Mouse (Mus musculus): ENCODE data around the gene Smurf2.

Gene Smurf2

DNA sequence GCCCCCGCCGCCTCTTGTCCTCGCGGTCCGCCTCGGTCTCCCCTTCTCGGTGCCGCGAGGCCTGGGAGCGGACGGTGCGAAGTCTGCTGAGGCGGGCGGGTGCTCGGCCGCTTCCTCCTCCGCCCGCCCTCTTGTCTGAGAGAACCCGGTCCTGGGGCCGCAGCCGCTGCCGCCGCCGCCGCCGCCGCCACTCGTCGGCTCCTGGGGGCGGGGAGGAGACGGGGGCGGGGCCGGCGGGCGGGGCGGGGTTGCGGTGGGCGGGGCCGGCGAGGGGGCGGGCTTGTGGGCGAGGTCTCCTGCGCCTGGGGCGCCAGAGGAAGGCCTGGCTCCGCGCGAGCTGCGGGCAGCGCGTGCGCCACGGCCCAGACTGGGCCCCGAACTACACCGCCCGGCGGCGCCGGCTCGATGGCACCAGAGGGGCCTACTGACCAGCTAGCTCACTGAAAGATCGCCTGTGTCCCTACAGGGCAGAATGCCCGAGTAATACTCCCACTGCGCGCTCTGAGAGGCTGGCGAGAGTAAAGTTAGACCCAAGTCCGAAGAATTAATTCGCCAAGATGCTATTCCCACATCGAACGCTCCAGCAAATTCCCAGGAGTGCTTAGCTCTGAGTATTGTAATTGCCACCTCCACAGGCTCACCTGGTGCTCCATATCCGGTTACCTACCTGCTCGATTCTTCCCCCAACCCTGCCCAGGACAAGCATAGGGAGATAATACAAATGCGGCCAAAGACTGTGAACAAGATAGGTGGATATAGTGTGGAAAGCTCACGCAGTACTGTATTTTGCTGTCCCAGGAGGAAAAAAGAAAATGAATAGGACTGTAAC is at the start of gene Smurf2:
Smurf2 (minus strand) TSS at position 165 of the 829 bp plus-strand sequence.
- DNase-seq (ENCODE audit: low spot score in 2 of 2) = peak; percentile 73 to 75

- DNase-seq (ENCODE audit: low spot score in 2 of 2) = no peak
Measured at GRCm38 (mm10) chr11:106969798-106970197, 49.3 kb upstream of the Smurf2 start.

DNA sequence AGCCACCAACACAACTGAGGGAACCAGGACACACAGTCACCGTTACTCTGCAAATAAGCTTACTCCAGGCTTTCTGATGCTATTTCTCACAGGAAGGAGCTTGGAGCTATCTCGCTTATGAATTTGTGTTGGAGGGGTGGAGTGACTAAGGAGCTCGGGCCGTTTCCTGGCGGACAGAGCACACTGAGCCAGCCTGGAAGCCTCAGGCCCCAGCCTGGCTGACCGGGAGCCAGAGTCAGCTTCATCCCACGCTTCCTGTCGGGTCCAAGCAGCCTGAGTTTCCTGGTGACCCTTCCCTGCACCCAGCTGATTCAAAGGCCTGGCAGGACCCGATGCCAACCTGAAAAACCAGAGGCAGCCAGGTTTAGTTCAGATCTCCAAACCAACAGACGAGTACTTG is 47.1 kb upstream of the Smurf2 start:
- no peak for DNase-seq (ENCODE audit: low spot score in 2 of 2)

- no peak for DNase-seq (ENCODE audit: low spot score in 2 of 2)
Measured at GRCm38 (mm10) chr11:106965881-106966280, 45.4 kb upstream of the Smurf2 start.

- no peak for DNase-seq (ENCODE audit: low spot score in 2 of 2)
Measured at GRCm38 (mm10) chr11:106962310-106962709, 41.8 kb upstream of the Smurf2 start.

DNA sequence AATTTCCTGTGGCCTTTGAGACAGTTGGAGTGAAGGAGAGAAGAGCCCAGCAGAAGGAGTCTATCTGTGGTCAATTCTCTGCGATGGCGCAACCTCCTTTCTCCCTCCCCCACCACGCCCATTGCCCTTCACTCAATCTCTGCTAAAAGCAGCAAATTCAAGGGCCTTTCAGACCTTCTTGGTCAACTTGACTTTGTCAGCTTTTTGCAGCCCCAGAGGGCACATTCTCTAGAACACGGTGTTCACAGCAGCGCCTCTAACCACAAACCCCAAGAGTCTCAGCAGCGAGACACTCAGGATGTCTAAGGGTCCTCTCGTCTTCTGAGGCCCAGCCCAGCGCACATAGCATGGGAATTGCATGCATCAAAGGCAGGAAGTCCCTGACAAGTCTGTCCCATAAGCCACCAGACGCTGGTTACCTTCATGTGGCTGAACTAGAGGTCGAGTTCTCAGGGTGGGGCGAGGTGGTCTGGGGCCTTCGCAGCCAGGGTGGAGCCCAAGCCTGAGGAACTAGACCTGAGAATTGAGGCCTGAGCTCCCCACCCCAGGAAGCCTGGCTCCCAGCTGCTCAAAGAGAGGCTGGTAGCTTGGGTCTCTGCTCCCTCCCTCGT is 41.1 kb upstream of the Smurf2 start:
- no peak for DNase-seq (ENCODE audit: low spot score in 2 of 2)

DNA sequence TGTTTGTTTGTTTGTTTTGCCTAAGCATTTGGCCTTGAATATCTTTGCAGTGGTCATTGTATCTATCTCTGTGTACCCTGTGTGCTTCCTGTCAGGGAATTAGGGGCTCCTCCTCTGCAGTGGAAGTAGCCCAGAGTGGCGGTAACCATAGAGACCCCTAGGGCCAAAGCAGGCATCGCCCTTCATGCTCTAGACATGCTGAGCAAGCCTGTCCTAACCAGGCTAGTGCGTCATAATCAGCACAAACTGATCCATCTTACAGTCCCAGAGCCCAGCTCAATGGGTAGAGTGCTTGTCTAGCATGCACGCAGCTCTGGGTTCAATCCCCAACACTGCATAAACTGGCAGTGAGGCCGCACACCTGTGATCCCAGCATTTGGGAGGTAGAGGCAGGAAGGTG is 38.6 kb upstream of the Smurf2 start:
- no peak for DNase-seq (ENCODE audit: low spot score in 2 of 2)

DNA sequence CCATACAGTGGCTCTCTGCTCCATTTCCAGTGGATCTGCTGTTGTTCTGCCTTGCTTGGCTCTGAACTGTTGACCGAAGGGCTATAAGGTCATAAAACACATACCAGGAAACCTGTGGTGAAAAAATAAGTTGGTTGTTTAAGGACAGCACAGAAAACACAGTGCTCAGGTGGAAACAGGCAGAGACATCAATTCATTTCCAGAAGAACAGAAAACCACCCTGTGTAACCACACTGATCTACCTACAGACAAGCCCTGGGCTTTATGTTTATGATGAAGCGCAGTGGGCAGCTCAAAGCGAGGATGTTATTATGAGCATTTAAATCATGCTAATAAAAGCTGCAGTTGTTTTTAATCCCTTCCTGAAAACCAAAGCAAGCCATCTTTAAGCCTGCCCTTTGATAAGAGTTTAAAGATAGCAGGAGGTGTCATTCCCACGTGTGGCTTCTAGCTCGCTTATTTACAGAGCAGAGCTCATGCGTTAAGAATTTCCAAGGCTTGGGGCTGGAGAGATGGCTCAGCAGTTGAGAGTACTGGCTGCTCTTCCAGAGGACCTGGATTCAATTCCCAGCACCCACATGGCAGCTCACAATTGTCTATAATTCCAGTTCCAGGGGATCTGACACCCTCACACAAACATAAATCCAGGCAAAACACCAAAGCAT is 38.0 kb upstream of the Smurf2 start:
- no peak for DNase-seq (ENCODE audit: low spot score in 2 of 2)

DNA sequence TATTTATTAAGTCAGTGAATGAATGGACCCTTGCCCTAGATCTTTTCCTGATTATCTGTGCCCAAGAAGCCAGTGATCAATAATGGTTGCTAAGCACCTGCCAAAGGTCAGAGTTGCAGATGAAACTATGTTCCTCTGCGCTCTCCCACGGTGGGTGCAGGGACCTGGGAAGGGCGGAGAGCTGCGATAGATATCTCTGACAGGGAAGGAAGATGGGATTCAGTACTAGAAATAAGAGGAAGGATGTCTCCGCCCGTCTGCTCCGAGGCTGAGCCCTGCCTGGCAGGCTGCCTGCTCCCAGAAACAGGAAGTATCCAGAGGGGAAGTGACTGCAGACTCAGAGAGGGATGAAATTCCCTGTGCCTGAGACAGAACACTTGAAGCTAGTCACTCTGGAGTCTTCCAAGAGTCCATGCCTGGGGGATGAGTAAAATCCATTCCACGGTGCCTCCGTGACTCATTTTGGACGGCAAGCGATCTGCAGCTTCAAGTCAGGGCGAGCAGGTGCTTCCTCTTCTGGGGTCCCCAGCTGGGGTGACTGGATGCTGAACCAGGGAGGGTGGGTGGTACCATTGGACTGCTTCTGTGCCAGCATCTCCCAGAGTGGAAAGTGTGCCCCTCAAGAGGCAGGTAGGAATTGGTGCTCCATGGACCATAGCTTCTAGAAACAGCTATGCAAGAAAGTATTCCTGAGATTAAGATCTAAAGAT is 36.9 kb upstream of the Smurf2 start:
- DNase-seq (ENCODE audit: low spot score in 2 of 2) = no peak

GRCm38 (mm10) chr11:106954566-106954965 is 34.1 kb upstream of the Smurf2 start:
- DNase-seq (ENCODE audit: low spot score in 2 of 2) = no peak

GRCm38 (mm10) chr11:106954116-106954515 is 33.6 kb upstream of the Smurf2 start:
- no peak for DNase-seq (ENCODE audit: low spot score in 2 of 2)

GRCm38 (mm10) chr11:106937306-106937705 is 16.8 kb upstream of the Smurf2 start:
- DNase-seq (ENCODE audit: low spot score in 2 of 2) = no peak

DNA sequence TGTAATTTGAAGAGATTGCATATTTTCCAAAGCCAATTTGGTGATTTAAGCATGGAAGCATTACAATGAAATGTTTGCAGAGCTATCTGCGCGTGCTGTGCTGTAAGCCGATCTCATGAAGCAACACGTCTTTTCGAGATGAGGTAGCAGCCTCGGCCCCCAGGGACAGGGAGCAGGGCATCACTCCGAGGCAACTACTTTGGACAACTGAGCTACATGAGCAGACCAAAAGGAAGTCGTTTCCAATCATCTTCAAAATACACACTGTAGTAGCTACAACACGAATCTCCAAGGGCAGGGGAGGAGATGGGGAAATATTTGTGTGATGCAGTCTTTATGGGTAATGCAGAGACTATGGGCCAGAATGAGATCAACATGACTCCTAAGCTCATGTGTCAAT is 9.9 kb upstream of the Smurf2 start:
- no peak for DNase-seq (ENCODE audit: low spot score in 2 of 2)

GRCm38 (mm10) chr11:106928935-106929334 is 8.4 kb upstream of the Smurf2 start:
- DNase-seq (ENCODE audit: low spot score in 2 of 2) = no peak

DNA sequence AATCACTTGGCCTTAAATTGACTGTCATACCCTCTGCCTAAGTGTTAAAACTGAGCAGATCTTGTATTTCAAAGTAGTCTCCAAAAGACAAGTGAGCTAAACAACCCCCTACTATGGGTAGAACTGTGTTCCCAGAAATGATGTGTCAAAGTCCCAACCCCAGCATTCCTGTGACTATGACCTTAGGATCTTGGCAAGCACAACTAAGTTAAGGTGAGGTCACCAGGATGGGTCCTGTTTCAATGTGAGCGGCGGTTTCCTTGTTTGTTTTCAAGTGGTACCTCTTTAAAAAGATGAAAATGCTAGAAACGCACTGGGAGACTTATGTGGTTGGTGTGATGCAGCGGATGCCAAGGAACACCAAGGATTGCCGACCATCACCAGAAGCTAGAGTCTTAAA is 7.4 kb upstream of the Smurf2 start:
- DNase-seq (ENCODE audit: low spot score in 2 of 2) = no peak

GRCm38 (mm10) chr11:106927226-106927625 is 6.7 kb upstream of the Smurf2 start:
- no peak for DNase-seq (ENCODE audit: low spot score in 2 of 2)

DNA sequence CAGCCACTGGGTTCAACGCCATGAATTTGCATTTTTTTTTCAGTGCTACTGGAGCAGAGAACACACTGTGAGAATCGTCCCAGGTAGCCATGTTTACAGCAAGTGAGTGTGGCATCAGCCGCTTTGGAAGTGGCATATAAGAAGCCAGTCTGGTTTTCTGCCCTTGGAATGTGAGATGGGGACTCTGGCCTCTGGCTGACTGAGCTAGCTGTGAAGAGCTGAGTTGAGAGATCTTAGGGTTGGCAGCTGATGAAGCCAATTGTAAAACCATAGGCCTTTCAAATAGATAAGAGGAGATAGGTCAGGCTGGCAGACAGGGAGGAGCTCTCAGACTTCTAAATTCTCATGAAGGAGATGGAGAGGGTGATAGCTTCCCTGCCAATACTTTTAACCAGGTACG is 6.2 kb upstream of the Smurf2 start:
- no peak for DNase-seq (ENCODE audit: low spot score in 2 of 2)

DNA sequence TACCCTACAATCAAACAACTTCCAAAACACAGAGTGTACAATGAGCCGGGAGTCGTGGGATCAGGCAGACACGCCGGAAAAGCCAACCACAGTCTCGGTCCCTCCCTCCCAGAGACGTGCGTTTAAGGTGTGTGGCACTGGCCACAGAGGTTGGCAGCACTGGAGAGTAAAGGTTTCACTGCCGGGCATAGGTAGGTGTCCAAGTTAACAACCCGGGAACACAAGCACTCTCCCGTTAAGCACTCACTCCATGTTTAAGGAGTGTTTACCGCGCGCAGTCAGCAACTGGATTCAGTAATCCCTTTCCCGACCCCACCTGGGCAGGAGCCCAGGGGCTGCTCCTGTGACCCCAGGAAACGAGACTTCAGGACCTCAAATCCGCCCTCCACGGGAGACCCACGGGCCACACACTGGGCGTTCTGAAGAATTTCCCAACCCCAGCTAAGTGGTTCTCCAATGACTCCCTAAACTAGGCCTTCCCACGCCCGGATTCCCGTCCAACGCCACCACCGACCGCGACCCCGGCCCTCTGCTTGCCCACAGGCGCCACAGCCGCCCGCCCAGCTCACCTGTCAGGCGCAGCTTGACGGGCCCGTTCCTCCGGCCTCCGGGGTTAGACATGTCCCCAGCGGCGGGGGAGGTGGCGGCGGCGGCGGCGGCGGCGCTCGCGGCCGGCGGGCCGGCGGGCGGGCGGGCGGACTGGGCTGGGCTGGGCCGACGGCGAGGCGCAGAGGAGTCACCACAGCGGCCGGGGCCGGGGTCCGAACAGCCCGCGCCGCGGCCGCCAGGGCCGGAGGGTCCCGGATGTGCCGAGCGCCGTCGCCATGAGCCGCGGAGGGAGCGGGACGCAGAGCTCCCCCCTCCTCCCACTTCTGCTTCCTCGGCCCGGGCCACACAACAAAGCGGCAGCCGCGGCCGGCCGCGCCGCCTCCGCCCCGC is 634 bp downstream of the Smurf2 start:
- peak; percentile 29 to 35 for DNase-seq (ENCODE audit: low spot score in 2 of 2)

DNA sequence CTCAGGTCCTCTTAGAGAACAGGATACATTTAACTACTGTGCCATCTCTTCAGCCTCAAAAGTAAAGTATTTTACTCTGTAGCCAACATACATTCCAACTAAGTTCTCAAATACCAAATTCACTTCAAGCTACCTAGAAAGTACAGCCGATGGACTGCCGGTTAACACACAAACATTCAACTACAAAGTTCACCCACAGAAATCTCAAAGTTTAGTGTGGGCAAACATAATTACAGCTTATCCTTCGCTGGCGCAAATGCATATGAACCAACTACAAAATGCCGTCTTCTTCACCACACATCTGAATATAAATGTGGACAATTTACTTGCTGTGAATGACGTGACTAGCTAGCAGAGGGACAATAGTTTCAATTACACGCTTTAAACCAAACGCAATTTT is 1.6 kb downstream of the Smurf2 start:
- DNase-seq (ENCODE audit: low spot score in 2 of 2) = no peak

GRCm38 (mm10) chr11:106911257-106911656 is 9.3 kb downstream of the Smurf2 start:
- no peak for DNase-seq (ENCODE audit: low spot score in 2 of 2)

DNA sequence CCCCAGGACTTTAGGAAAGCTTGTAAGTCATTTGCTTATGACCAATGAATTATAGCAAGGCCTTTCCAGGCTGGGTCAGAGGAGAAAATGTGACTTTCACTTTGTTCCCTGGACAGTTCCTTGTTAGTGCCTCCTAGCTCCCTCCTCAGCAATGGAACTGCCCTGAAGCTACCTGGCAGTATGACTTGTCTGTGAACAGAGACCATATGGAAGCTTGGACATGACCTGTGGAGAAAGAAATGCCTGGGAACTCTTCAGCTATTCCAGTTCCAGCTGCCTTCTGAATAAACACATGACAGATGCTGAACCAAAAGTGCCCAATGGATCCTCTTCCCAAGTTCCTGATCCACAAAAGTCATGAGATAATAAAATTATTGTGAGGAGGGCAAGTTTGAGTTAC is 12.5 kb downstream of the Smurf2 start:
- DNase-seq (ENCODE audit: low spot score in 2 of 2) = no peak
